Mouse (Mus musculus) common myeloid progenitor, adult 5-6 weeks (primary cell): ENCODE results near the gene Urb1. TPM values are rescaled to one million over a fixed set of nuclear protein-coding genes. Genes with fewer than 3 reads are reported as not detected.

Experiments used
- ATAC-seq: replicated peaks from 2 replicates; pipeline ENCODE4 v1.8.0; 2016; ENCODE audit warnings: low read depth, mild to moderate bottlenecking, moderate TSS enrichment, inconsistent platforms; ENCODE audit not compliant: poor library complexity, severe bottlenecking
- total RNA-seq: library from RNA; stranded (forward); fragments of 200-1000, 187-1606 nt; gene quantifications from 2 replicates; pipeline ENCODE4 v1.2.3, GENCODE M21; 2017

Urb1 gene
- total RNA-seq = 13.8 and 19.7 TPM in 2 replicates

DNA sequence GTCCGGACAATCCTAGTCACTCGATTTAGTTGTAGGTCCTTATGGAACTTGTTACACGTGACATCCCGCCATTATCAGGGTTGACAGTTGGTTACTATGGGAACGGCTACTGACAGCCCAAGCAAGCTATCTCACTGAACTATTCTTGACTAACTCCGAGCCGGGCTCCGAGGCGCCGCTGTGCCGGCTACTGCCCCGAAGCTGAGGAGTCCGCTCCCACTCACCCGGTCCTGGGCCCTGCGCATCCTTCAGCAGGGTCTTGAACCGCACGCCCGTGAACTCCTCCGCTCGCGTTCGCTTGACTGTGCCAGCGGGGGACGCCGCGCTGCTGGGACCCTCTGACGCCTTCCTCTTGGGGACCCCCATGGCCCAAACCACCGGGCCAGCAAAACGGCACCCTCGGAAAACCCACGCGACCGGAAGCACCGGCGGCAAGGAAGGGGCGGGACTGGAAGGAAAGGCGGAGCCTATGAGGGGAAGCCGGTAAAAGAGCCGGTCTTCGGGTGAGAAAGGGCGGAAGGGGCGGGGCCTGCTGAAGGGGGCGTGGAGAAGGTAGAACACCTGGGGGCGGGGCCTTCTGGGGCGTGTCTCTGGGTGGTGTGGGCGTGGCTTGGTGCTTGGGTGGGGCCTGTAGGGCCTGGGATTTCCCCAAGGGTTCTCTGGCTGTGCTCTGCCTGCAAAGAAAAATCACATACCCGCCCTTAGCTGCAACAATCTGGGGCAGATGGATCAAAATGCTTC, at the start of gene Urb1:
Gene Urb1 (minus strand): TSS at position 439 of the 741 bp plus-strand sequence.
- peak; percentile 95 for ATAC-seq

- no peak for ATAC-seq
Observed at GRCm38 (mm10) chr16:90858206-90858605, 48.0 kb upstream of the Urb1 start.

GRCm38 (mm10) chr16:90856552-90857200, 46.5 kb upstream of the Urb1 start:
- ATAC-seq = no peak

GRCm38 (mm10) chr16:90851621-90852334, 41.6 kb upstream of the Urb1 start:
- no peak for ATAC-seq

DNA sequence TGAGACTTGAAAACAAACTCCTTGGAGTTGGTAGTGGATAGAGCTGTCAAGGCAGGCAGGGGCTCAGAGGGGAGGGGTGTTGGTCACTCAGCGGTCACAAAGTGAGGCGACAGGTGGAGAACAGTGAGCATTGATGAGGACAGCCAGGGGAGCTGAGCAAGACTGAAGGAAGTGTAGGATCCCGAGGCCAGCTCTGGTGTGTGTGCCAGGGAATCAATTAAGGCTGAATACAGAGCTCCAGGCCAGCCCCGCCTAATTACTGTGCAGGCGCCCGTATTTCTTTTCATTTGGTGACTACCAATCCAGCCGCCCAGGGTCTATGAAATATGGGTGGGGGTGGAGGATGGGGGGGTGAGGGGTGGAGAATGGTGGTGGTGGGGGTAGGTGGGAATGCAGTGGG, 40.7 kb upstream of the Urb1 start:
- no peak for ATAC-seq

- ATAC-seq = no peak
Observed at GRCm38 (mm10) chr16:90849262-90849661, 39.0 kb upstream of the Urb1 start.

DNA sequence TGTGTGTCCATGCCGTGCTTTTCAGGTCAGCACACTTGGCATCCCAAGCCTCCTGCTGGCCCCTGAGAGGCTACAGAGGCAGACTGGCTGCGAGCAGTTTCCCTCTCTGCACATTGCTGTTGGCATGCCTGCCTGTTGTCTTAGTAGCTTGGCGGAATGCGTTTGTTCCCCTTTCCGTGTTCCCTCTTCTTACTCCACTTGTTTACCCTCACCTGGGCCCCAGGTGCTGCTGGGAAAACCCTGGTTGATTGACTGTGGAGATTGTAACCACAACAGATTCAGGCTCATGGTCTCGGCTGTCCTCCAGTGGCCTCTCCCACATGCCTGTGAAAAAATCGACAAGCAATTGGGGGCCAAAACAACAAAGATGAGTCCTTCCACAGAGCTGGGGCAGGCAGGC, 38.5 kb upstream of the Urb1 start:
- ATAC-seq = no peak

DNA sequence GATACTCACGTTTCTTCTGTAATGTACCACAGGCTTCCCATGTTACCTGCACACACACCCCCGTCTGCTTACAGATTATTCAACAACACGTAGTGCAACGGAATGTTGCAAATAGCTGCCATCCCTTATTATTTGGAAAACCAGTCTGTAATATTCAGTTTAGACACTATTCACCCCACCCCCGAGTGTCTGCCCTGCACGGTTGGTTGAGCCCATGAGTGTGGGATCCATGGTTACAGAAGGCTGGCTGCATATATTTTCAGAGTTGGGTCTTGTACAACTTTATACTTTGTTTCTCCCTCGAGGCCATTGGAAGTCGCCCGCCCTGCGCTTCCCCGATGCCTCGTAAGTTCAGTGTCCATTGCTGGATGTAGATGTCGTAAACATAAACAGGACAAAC, 35.4 kb upstream of the Urb1 start:
- ATAC-seq = no peak

DNA sequence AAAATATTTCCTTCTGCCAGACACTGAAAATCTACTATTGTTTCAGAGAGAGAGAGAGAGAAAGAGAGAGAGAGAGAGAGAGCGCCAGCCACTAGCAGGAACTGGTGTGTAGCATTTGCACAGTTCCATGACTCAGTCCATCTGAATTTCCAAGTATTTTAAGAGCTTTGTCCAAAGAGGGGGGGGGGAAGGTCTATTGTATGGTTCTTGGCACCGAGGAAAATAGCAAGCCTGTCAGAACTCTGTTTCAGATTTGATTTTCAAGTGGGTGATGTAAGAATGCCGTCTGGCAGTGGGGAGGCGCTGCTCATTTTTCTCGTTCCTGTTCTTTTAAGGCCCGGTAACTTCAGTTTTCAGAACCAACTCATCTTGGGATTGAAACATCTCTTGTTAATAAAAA, 34.8 kb upstream of the Urb1 start:
- ATAC-seq = no peak

GRCm38 (mm10) chr16:90842164-90842563, 32.0 kb upstream of the Urb1 start:
- no peak for ATAC-seq

DNA sequence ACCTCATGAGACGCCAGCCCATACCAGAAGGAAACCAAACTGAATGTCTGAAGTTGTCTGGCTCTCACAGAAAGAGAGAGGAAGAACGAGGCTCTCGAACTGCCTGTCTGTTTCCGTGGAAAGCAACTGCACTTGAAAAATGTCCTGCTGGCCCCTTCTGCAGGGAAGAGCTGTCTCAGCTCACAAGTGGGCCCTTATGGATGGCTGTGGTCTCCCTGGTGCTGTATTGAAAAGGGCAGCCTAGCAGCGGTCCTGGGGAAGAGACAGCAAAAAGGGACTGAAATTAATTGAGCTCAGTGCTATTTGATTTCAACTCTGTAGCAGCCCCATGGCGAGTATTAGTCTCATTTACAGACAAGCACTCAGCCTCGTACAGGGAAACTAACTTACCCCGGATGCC, 27.2 kb upstream of the Urb1 start:
- no peak for ATAC-seq

DNA sequence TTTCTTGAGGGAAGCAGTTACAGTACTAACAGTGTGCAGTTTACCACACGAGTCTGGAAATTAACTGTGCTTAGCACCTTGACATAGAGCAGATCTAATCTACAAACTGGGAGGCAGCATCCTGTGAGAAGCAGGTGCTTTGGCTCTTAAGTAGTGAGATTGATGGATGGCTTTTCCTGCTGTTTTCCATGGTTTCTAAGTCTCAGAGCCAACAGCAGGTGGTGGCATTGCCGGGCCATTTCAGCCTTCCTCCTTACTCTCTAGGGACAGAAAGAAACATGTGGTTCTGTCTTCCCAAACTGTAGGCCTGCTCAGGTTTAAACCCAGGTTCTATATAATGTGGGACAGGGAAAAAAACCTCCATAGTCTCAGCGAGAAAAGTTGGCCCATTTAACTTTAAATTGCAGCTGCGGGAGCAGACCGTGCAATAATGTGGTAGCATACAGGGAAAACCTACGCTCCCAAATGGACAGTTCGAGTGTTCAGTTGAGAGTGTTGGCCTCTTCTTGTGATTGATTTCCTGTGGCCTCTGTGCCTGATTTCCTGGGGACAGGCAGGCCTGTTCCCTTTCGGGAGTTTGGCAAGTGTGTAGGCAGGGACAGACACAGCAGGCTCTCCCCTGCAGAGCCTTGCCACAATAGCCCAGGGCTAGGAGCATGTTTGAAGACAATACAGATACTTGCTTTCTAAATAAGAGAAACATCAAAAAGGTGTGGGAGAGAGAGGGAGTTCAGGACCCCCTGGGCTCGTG, 23.0 kb upstream of the Urb1 start:
- ATAC-seq = no peak

DNA sequence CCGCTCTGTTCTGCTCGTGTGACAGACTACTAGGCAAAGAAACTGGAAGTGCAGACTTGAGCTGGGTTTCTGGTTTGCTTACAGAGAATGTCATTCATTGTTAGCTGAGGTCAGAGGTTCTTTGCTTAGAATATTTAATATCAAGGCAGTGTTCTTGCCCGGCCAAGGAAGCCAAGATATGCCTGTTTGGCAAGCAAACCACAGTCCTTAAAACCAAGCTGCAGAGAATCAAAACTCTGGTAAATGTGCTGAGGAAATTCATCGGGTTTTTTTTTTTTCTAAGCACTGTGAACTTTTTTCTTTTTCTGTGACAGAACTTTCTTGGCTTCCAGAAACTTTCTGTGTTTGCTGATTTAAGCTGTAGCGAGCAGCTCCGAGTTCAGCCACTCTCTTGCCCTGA, 22.3 kb upstream of the Urb1 start:
- no peak for ATAC-seq

DNA sequence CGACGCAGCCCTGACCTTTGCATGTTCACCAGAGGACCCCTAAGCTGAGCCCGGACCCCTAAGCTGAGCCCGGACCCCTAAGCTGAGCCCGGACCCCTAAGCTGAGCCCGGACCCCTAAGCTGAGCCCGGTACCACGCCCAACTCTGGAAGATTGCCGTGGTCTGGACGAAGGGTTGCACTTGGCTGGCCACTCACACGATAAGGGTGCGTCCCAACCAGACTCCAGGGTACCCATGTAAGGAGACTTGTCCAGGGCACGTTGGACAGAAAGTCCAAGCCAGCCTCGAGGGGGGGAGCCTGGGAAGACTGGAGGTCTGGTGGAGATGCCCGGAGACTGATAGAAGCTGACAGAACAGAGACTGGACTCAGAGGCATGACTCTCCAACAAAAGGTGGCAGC, 21.5 kb upstream of the Urb1 start:
- ATAC-seq = no peak

- peak; percentile 20 for ATAC-seq
Observed at GRCm38 (mm10) chr16:90830686-90831439, 20.6 kb upstream of the Urb1 start.

- ATAC-seq = peak; percentile 93
Observed at GRCm38 (mm10) chr16:90829894-90830685, 19.9 kb upstream of the Urb1 start.

DNA sequence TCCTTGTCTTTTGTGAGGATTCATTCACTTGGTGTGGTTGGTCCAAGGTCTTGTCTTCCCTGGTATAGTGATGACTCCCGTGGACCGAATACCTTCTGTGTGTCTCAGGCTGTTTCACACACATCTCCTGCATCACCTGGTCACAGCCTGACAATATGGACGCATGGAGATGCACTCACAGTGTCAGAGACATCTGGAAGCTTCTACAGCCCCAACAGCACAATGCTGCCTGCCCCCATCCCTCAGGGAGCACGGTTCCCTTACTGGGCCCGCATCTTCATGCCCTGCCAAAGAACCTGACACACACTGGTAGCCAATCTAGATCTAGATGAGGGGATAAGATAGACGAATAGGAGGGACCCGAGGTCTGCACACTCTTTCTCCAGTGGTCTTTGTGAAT, 18.9 kb upstream of the Urb1 start:
- ATAC-seq = no peak

- ATAC-seq = no peak
Observed at GRCm38 (mm10) chr16:90827498-90827897, 17.3 kb upstream of the Urb1 start.

- ATAC-seq = no peak
Observed at GRCm38 (mm10) chr16:90826457-90826856, 16.2 kb upstream of the Urb1 start, which contains the start of gene Eva1c. Gene Eva1c (plus strand): TSS chr16:90826719.
